In genomic region chr2:96949531-96949930, GRCm38 (mm10) we compare ENCODE assay signal across 29 mouse cellular contexts.
DNase-seq lines count a peak whose midpoint lies in the region; ATAC-seq and TF ChIP-seq lines count a peak whose summit lies in the region.
"Had no signal": no experiment of that assay in that cellular context is flagged by ENCODE, and none has a peak within 500 bp of the region (broad histone marks: within the 10 kb centered on the region; RNA-seq: fewer than 3 reads in every experiment).

No protein-coding gene starts in this region.

- no peak for TF ChIP-seq CTCF in midbrain, postnatal 0 days (IDR thresholded peaks at IDR 0.05)

- WGBS in forebrain, embryonic 14.5 days = 67% methylated on average over 3 of the region's 3 CpGs
- WGBS in forebrain, embryonic 13.5 days = 87% methylated on average over 3 of the region's 3 CpGs
- WGBS in midbrain, postnatal 0 days = 86% methylated on average over 3 of the region's 3 CpGs
- 85% methylated on average over 3 of the region's 3 CpGs for WGBS in midbrain, embryonic 13.5 days

- no peak overlapping the region for H3K4me3 ChIP-seq in forebrain, embryonic 14.5 days (ENCODE audit: low read depth, low read length)
- H3K4me3 ChIP-seq in forebrain, embryonic 13.5 days = no peak overlapping the region
- H3K4me3 ChIP-seq in midbrain, postnatal 0 days (ENCODE audit: low read depth, low read length) = no peak overlapping the region
- no peak overlapping the region for H3K4me3 ChIP-seq in midbrain, embryonic 13.5 days (replicated peaks)
- H3K4me3 ChIP-seq: embryonic facial prominence, embryonic 12.5 days; gastrocnemius, adult 2 months; heart, embryonic 10.5 days; heart, embryonic 15.5 days; neural tube, embryonic 15.5 days had no signal

- DNase-seq in forebrain, embryonic 14.5 days (ENCODE audit: low spot score) = peak; percentile 46
- peak; percentile 12 for DNase-seq in midbrain, postnatal 0 days (ENCODE audit: low spot score)
- peak; percentile 11 for DNase-seq in cerebellum, adult 8-10 months
- peak; percentile 9 to 23 for DNase-seq in cerebellum, postnatal 36 days
- DNase-seq in frontal cortex, postnatal 25 days (ENCODE audit: low spot score in 2 of 2) = no peak
- no peak for DNase-seq in heart, adult 8-10 months (ENCODE audit: low spot score)
- DNase-seq: adrenal gland, postnatal 25 days; gastrocnemius, adult 2 months; kidney, adult 8-10 months; kidney, postnatal 4 days; liver; lung, adult 2 months; lung, postnatal 10 days; midbrain, embryonic 14.5 days; retina, postnatal 1 day; right cerebral cortex, postnatal 14 days; thymus, adult 18-20 months; thymus, postnatal 25 days had no signal

- H3K27ac ChIP-seq in forebrain, embryonic 14.5 days (ENCODE audit: low read depth, low read length) = no peak overlapping the region
- no peak overlapping the region for H3K27ac ChIP-seq in forebrain, embryonic 13.5 days
- H3K27ac ChIP-seq in midbrain, postnatal 0 days (ENCODE audit: low read depth, low read length) = no peak overlapping the region
- H3K27ac ChIP-seq in midbrain, embryonic 13.5 days = no peak overlapping the region
- H3K27ac ChIP-seq: embryonic facial prominence, embryonic 12.5 days; gastrocnemius, adult 2 months; heart, embryonic 10.5 days; heart, embryonic 15.5 days; kidney, postnatal 0 days; liver, embryonic 14.5 days; macrophage; neural tube, embryonic 15.5 days had no signal

- H3K36me3 ChIP-seq in forebrain, embryonic 14.5 days (ENCODE audit: control insufficient read depth, insufficient read depth, low read length) = no peaks in the 10 kb centered on the region
- no peaks in the 10 kb centered on the region for H3K36me3 ChIP-seq in forebrain, embryonic 13.5 days (ENCODE audit: poor library complexity, severe bottlenecking)
- H3K36me3 ChIP-seq in midbrain, postnatal 0 days (ENCODE audit: insufficient read depth, low read length) = no peaks in the 10 kb centered on the region
- no peaks in the 10 kb centered on the region for H3K36me3 ChIP-seq in midbrain, embryonic 13.5 days
- H3K36me3 ChIP-seq: embryonic facial prominence, embryonic 12.5 days; heart, embryonic 10.5 days; heart, embryonic 15.5 days; neural tube, embryonic 15.5 days had no signal

- no peaks in the 10 kb centered on the region for H3K4me1 ChIP-seq in forebrain, embryonic 14.5 days (ENCODE audit: control insufficient read depth, insufficient read depth, low read length)
- no peaks in the 10 kb centered on the region for H3K4me1 ChIP-seq in forebrain, embryonic 13.5 days
- no peaks in the 10 kb centered on the region for H3K4me1 ChIP-seq in midbrain, postnatal 0 days (ENCODE audit: insufficient read depth, low read length)
- H3K4me1 ChIP-seq in midbrain, embryonic 13.5 days (replicated peaks) = no peaks in the 10 kb centered on the region
- H3K4me1 ChIP-seq: embryonic facial prominence, embryonic 12.5 days; heart, embryonic 10.5 days; heart, embryonic 15.5 days; neural tube, embryonic 15.5 days had no signal

- H3K9me3 ChIP-seq in forebrain, embryonic 14.5 days (replicated peaks; ENCODE audit: control insufficient read depth, low read length) = no peaks in the 10 kb centered on the region
- H3K9me3 ChIP-seq in forebrain, embryonic 13.5 days (replicated peaks) = no peaks in the 10 kb centered on the region
- H3K9me3 ChIP-seq in midbrain, postnatal 0 days (ENCODE audit: low read length) = no peaks in the 10 kb centered on the region
- no peaks in the 10 kb centered on the region for H3K9me3 ChIP-seq in midbrain, embryonic 13.5 days
- H3K9me3 ChIP-seq: embryonic facial prominence, embryonic 12.5 days; heart, embryonic 10.5 days; heart, embryonic 15.5 days; neural tube, embryonic 15.5 days had no signal

- no peak overlapping the region for H3K4me2 ChIP-seq in forebrain, embryonic 14.5 days (ENCODE audit: low read length)
- no peak overlapping the region for H3K4me2 ChIP-seq in forebrain, embryonic 13.5 days
- no peak overlapping the region for H3K4me2 ChIP-seq in midbrain, postnatal 0 days (ENCODE audit: low read depth, low read length, poor library complexity, severe bottlenecking)
- H3K4me2 ChIP-seq in midbrain, embryonic 13.5 days (replicated peaks) = no peak overlapping the region
- H3K4me2 ChIP-seq: embryonic facial prominence, embryonic 12.5 days; heart, embryonic 15.5 days; neural tube, embryonic 15.5 days had no signal

- H3K27me3 ChIP-seq in forebrain, embryonic 14.5 days (replicated peaks; ENCODE audit: control insufficient read depth, insufficient read depth, low read length) = no peaks in the 10 kb centered on the region
- no peaks in the 10 kb centered on the region for H3K27me3 ChIP-seq in forebrain, embryonic 13.5 days
- H3K27me3 ChIP-seq in midbrain, postnatal 0 days (ENCODE audit: insufficient read depth, low read length) = no peaks in the 10 kb centered on the region
- no peaks in the 10 kb centered on the region for H3K27me3 ChIP-seq in midbrain, embryonic 13.5 days
- H3K27me3 ChIP-seq: embryonic facial prominence, embryonic 12.5 days; heart, embryonic 15.5 days; neural tube, embryonic 15.5 days; Patski had no signal

- H3K9ac ChIP-seq in forebrain, embryonic 14.5 days (ENCODE audit: low read length) = no peak overlapping the region
- H3K9ac ChIP-seq in forebrain, embryonic 13.5 days = no peak overlapping the region
- H3K9ac ChIP-seq in midbrain, postnatal 0 days (replicated peaks; ENCODE audit: low read length, poor library complexity, severe bottlenecking) = no peak overlapping the region
- no peak overlapping the region for H3K9ac ChIP-seq in midbrain, embryonic 13.5 days (replicated peaks)
- H3K9ac ChIP-seq: embryonic facial prominence, embryonic 12.5 days; heart, embryonic 15.5 days; liver, embryonic 14.5 days; neural tube, embryonic 15.5 days had no signal

- ATAC-seq in forebrain, embryonic 14.5 days = peak; percentile 29; the same call in 1 of the 2 replicates
- ATAC-seq in forebrain, embryonic 13.5 days = no peak; the same call in 1 of the 2 replicates
- ATAC-seq in midbrain, postnatal 0 days (ENCODE audit: low FRiP score) = no peak
- ATAC-seq in midbrain, embryonic 13.5 days = no peak
- ATAC-seq: intestine, embryonic 16.5 days; Patski had no signal

Comparison
In these comparisons a context has a peak if more than half of its experiments do, and no peak if none do; other contexts are left out.
1. DNase-seq: peak in forebrain, embryonic 14.5 days (single experiment), midbrain, postnatal 0 days (single experiment), cerebellum, adult 8-10 months (single experiment) and cerebellum, postnatal 36 days (2 of 2); none in frontal cortex, postnatal 25 days (0 of 2) and heart, adult 8-10 months (single experiment).